Mouse (Mus musculus) right cerebral cortex, adult 2 months (tissue): ENCODE data around the gene Cad.
"Not testable (repeated sequence)": the region's sequence is repeated elsewhere in the genome, so short reads cannot be mapped to it uniquely, and the experiment has no call there.

Source experiments
- DNase-seq, 2 experiments: peaks; one replicate each; pipeline ENCODE4 v3.0.0; 2021 to 2022; ENCODE audit warnings: low spot score in 2 of 2

Cad gene

DNA sequence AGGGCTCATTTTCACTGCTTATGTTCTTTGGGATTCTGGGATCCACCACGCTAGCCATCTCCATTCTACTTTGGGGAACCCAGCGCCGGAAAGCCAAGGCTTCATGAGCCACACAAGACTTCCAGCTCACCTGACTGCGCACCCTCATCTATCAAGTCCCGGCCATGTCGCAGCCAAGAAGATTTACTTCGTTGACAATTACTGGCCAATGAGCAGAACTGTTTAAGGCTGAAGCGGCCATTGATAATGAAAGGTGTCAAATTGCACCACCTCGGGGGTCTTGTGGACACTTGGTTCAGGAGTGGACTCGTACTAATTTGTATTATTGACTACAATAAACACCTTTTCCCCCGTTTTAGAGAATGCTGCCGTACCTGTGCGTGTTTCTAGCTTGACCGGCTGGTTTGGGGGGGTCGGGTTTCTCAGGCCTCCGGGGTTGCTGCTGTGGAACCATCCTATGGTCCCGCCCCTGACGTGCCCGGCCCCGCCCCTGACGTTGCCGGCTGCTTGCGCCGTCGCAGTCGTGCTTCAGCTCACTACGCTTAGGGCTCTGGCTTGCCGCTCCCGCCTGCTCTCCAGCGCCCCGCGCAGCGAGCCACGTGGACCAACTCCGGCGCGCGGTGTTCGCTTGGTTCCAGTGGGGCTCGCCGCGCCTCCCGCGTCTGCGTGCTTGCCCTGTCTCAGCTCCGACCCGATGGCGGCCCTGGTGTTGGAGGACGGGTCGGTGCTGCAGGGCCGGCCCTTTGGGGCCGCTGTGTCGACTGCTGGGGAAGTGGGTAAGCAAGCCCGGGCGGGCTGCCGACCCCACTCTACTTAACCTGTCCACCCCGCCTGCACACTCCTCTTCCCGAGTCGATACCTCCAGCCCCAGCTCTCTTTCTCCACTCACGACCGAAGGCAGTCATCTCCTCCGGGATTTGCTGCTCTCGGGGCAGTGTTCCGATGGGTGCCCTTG lies at the start of gene Cad:
Cad (plus strand) TSS at position 520 of the 955 bp plus-strand sequence.
- DNase-seq = peak; percentile 91 to 94

GRCm38 (mm10) chr5:31012737-31013136 lies 41.8 kb upstream of the Cad start:
- no peak for DNase-seq

DNA sequence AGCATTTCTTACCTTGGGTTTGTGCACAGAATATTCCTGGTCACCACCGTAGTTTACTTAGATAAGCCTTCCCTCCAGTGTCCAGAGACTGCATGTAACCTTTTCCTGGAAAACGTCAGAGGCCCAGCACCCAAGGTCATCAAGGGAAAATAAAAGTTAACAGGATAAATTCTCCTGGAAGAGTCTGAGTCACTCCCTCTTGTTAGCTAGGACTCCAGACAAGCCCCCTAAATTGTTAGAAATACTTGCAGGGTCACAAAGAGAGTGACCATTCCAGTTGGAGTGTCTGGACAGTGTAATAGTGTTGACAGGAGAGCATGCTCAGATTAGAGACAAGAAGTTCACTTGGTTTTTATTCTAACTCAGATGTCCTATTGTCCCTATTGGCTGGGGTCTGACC lies 38.7 kb upstream of the Cad start:
- no peak for DNase-seq

- DNase-seq = not testable (repeated sequence)
Observed at GRCm38 (mm10) chr5:31021790-31022189, 32.8 kb upstream of the Cad start.

DNA sequence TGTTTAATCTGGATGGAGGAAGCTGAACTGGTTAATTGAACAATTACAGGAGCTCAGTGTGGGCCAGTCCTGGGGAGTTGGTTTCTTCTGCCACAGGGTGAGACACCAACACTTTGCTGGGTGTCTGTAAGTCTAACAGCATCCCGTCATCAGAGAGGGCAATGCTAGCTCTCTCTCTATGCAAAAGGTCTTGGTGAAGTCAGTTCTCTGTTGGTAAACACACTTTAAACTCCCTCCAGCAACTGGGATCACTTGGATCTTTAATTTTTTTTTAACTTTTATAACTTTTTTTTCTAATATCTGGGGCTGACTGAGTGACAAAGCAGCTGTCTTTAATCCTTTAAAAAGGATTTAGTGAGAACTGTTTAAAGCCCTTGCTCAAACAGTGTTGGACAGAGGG lies 31.9 kb upstream of the Cad start:
- no peak for DNase-seq

GRCm38 (mm10) chr5:31023254-31023653 lies 31.3 kb upstream of the Cad start:
- no peak for DNase-seq

GRCm38 (mm10) chr5:31024641-31025040 lies 29.9 kb upstream of the Cad start:
- no peak for DNase-seq

- DNase-seq = no peak
Observed at GRCm38 (mm10) chr5:31030926-31031325, 23.7 kb upstream of the Cad start.

- DNase-seq = no peak
Observed at GRCm38 (mm10) chr5:31031508-31031907, 23.1 kb upstream of the Cad start.

- no peak for DNase-seq
Observed at GRCm38 (mm10) chr5:31034669-31035068, 19.9 kb upstream of the Cad start.

- not testable (repeated sequence) for DNase-seq
Observed at GRCm38 (mm10) chr5:31036556-31036955, 18.0 kb upstream of the Cad start.

- no peak for DNase-seq
Observed at GRCm38 (mm10) chr5:31038171-31038845, 16.3 kb upstream of the Cad start.

- DNase-seq = no peak
Observed at GRCm38 (mm10) chr5:31046416-31046815, 8.2 kb upstream of the Cad start.

- no peak for DNase-seq
Observed at GRCm38 (mm10) chr5:31047074-31047473, 7.5 kb upstream of the Cad start.

- peak; percentile 97 to 99 for DNase-seq
Observed at GRCm38 (mm10) chr5:31047848-31048762, 6.5 kb upstream of the Cad start, which contains the start of gene Atraid. Gene Atraid, plus strand, starts transcription at chr5:31048312.

DNA sequence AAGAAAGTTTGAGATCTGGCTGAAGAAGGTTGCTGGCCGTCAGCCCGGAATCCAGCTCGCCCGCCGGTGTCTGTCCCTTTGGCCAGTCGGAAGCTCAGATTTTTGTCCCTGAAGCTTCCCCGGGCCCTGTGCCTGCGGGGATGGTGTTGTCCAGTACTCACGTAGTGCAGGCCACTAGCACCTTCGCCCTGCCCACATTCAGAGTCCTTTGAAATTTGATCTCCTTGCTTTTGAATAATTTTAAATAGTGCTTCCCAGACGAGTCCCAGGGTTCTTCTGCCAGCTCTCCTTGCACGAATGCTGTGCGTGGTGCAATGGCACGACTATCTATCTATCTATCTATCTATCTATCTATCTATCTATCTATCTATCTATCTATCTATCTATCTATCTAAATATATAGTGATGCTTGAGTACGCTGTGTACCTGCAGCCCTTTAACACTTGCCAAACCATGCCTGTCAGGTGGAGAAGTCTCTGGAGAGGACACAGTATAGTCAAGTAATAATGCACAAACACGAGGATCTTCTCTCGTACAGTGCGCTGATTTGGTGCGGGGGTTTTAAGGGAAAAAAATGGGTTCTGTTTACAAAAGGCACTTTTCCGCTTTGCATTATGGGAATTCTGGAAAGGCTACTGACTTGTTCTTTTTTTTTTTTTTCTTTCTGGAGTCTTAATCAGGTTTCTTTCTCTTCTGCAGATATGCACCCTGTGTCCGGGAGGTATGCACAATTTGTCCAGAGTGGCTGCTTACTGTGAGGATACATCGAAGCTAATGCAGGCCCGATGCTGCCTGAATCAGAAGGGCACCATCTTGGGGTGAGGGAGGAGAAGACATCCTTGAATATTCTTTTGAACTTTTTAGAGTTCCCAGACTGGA lies 5.6 kb upstream of the Cad start, which contains the start of gene Slc5a6:
Slc5a6 (minus strand) TSS at position 162 of the 879 bp plus-strand sequence.
- DNase-seq = peak; percentile 41 to 53

DNA sequence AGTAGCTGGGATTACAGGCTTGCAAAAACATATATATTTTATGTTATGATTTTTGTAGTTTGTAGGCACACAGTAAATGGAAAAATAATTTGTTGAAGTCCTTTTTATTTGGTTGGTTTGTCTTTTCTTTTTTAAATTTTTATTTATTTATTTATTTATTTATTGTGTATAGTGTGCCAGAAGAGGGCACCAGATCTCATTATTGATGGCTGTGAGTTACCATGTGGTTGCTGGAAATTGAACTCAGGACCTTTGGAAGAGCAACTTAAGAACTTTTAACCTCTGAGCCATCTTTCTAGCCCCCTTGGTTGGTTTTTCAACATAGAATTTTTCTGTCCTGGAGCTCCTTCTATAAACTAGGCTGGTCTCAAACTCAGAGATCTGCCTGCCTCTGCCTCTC lies 4.2 kb upstream of the Cad start:
- DNase-seq = no peak

DNA sequence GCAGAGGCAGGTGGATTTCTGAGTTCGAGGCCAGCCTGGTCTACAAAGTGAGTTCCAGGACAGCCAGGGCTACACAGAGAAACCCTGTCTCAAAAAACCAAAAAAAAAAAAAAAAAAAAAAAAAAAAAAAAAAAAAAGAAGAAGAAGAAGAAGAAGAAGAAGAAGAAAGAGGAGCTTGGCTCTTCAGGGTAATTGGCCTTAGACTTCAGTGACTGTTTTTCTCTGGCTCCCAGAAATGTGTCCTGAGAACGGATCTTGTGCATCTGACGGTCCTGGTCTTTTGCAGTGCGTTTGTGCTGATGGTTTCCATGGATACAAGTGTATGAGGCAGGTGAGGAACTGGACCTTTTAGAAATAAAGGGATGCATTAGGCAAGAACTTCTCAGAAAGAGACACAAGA lies 852 bp upstream of the Cad start:
- not testable (repeated sequence) for DNase-seq

DNA sequence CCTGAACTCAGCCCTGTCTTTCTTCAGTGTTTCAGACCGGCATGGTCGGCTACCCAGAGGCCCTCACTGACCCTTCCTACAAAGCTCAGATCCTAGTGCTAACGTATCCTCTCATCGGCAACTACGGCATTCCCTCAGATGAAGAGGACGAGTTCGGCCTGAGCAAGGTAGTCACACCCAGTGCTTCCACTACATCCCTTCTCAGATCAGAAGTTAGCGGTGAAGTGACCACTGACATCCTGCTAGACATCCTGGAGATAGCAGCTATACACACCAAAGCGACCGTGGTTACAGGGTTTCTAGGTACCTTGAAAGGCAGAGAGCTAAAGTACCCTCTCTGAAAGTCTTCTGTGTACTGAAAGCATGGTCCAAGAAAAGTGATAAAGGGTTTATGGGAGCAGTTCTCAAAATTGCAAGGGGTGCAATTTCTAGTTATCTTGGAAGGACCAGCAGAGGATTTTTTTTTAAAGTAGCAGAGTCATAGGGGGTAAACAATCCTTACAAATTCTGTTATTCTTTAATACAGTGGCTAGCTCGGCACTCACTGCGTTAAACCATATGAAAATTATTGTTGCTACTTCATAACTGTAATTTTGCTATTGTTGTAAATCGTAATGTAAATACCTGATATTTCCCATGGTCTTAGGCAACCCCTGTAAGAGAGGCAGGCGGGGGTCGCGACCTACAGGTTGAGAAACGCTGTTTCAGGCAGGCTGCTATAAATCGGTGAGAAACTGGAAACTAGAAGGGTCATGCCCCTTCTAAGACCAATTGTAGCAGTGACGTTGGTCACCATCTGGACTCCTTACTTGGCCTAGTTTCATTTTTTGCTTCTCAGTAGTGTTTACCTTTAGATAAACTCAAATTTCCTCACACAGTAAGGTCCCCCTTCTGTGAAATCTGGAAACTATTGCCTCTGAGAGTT lies 898 bp downstream of the Cad start:
- no peak for DNase-seq

DNA sequence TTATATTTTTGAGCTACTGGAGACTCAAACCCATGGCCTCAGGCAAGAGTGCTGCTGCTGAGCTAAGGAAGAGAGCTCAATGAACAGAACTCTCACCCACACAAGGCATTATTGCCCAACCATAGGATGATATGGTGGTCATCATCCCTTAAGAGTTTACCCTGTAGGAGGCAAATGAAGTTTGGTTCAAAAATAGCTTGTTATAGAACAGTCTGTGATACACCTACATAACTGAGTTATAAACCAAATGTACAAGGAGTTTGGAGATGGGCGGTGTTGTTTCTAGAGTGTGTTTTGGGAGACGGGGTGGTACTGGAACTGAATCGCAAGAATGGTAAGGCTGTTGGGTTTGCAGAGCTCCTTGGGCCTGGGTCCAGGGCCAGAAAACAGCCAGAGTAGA lies 15.2 kb downstream of the Cad start:
- no peak for DNase-seq
